Mouse (Mus musculus) adrenal gland, postnatal 14 days (tissue): ENCODE results near the gene Atp6v0e2. TPM values are rescaled to one million over a fixed set of nuclear protein-coding genes. Genes with fewer than 3 reads are reported as not detected.

ENCODE experiments used
- DNase-seq: peaks from one replicate; pipeline ENCODE4 v3.0.0; 2021; ENCODE audit warnings: mixed read lengths
- total RNA-seq: library from RNA; stranded (reverse); gene quantifications from 2 replicates; pipeline ENCODE4 v1.2.3, GENCODE M21; 2021

Gene Atp6v0e2
- total RNA-seq, 1 experiment from 2014 or later: 41.8 TPM

DNA sequence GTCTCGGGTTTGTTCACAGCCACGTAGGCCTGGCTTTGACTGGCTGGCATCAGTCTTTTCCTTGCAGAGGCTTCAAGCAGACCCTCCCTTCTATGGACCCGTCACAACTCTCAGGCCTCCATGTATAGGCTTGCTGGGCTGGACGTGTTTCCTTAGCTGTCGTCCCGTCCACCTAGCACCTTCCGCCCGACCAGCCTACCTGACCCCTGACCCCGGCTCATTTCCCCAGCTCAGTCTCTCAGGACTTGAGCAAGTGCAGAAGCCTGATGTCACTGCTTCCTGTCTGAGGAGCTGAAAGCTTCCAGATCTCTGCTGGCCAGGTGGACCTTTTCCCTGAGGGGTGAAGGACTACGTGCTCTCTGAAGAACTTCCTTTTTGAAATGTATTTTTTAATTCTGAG lies 35.9 kb downstream of the Atp6v0e2 start:
- DNase-seq: peak; percentile 58

GRCm38 (mm10) chr6:48573981-48574380 lies 36.6 kb downstream of the Atp6v0e2 start:
- DNase-seq: no peak

- DNase-seq: peak; percentile 14
Observed at GRCm38 (mm10) chr6:48578736-48579135, 41.3 kb downstream of the Atp6v0e2 start.

GRCm38 (mm10) chr6:48579215-48579648 lies 41.8 kb downstream of the Atp6v0e2 start:
- DNase-seq: peak; percentile 47

DNA sequence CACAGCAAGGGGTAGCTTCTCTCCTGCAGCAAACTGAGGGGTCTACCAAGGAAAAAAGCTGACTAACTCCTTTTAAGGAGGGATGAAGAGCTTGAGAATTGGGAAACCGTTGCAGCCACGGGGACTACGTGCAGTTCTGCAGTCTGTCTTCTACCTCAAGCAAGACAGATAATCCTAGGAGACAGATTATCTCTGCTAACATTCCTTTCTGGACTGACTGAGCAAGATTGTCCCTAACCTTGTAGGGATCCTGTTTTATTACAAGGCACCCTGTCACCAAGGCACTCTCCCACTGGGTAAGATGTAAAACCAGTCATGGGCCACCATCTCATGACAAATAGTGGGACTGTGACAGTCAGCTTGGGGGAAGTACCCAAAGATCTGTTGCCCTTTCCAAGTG lies 43.8 kb downstream of the Atp6v0e2 start:
- DNase-seq: no peak

- DNase-seq: peak; percentile 63
Observed at GRCm38 (mm10) chr6:48582037-48582436, 44.6 kb downstream of the Atp6v0e2 start.

DNA sequence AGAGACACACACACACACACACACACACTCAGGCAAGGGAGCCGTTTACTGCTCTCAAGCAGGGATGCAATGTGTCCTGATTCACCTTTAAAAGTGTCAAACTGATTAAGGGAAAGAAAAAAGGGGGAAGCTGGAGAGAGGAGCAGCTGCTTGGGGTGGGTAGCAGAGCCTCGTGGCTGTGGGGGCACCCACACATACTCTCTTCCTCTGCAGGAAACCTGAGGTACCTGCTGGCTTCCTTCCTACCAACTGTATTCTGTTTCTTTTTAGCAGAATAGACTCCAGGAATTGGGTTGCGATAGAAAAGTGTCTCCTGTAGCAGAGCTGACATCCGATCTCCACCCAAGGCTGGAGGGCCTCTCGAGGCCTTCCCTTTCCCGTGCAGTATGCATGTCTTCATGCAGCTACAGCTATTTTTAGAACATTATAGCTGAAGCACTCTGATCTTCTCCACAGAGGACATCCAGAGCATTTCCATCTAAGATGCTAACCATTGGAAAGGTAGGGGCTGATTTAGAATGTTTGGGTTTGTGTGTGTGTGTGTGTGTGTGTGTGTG lies 51.9 kb downstream of the Atp6v0e2 start, which contains the start of gene Gm45021:
Gm45021 (plus strand) TSS at position 417 of the 557 bp plus-strand sequence.
- DNase-seq: no peak

Other genes with a start within 250 kb of the Atp6v0e2 start
- gene Krba1, start 142.0 kb upstream of the Atp6v0e2 start, total RNA-seq: 26.3 and 30.5 TPM in 2 replicates
- gene Zfp467, start 91.8 kb upstream of the Atp6v0e2 start, total RNA-seq: 41.5 and 42.1 TPM in 2 replicates
- gene Sspo, start 89.4 kb upstream of the Atp6v0e2 start, total RNA-seq: 2.6 TPM in 2 replicates
- 26.1 and 28.7 TPM in 2 replicates for gene Lrrc61, start 17.2 kb downstream of the Atp6v0e2 start, total RNA-seq
- 74.2 and 241 TPM in 2 replicates for gene Rarres2, start 35.2 kb downstream of the Atp6v0e2 start, total RNA-seq
- not detected in 2 replicates for gene Gm45021, start 52.0 kb downstream of the Atp6v0e2 start, total RNA-seq
- 42.8 TPM in 2 replicates for gene Repin1, start 56.3 kb downstream of the Atp6v0e2 start, total RNA-seq
- not detected in 2 replicates for gene Gm44965, start 56.3 kb downstream of the Atp6v0e2 start, total RNA-seq
- gene Zfp775, start 64.4 kb downstream of the Atp6v0e2 start, total RNA-seq: 7.7 and 8.9 TPM in 2 replicates
- gene AI854703, start 89.1 kb downstream of the Atp6v0e2 start, total RNA-seq: 1.8 and 3.1 TPM in 2 replicates
- 12.1 and 20.4 TPM in 2 replicates for gene Gimap8, start 109.6 kb downstream of the Atp6v0e2 start, total RNA-seq
- 6.5 and 12.1 TPM in 2 replicates for gene Gimap9, start 138.5 kb downstream of the Atp6v0e2 start, total RNA-seq
- 54.8 and 62.2 TPM in 2 replicates for gene Gimap4, start 146.9 kb downstream of the Atp6v0e2 start, total RNA-seq
- gene Gimap6, start 170.6 kb downstream of the Atp6v0e2 start, total RNA-seq: 63.5 and 88.5 TPM in 2 replicates
- 4.9 and 12.6 TPM in 2 replicates for gene Gm28053, start 181.0 kb downstream of the Atp6v0e2 start, total RNA-seq
- 0.63 and 3.8 TPM in 2 replicates for gene Gimap7, start 181.0 kb downstream of the Atp6v0e2 start, total RNA-seq
- gene Gimap1, start 201.4 kb downstream of the Atp6v0e2 start, total RNA-seq: 15.4 and 36.5 TPM in 2 replicates
- 11.0 and 23.6 TPM in 2 replicates for gene Gimap5, start 208.6 kb downstream of the Atp6v0e2 start, total RNA-seq
- gene Gimap3, start 233.2 kb downstream of the Atp6v0e2 start, total RNA-seq: 1.8 and 19.3 TPM in 2 replicates